Mouse (Mus musculus) megakaryocyte, embryonic 14.5 days (primary cell): Measurements from ENCODE around the gene Thy1.

Experiments used
- FLI1 ChIP-seq: IDR thresholded peaks from 2 replicates; pipeline ENCODE4 v1.6.1; 2012; ENCODE audit warnings: low read length, inconsistent platforms, mixed read lengths
- GATA1 ChIP-seq: IDR thresholded peaks from 3 replicates; pipeline ENCODE4 v1.6.1; 2012; ENCODE audit warnings: mixed read lengths, low read length, inconsistent platforms, borderline replicate concordance

GRCm38 (mm10) chr9:44042396-44042680, 846 bp upstream of the Thy1 start:
- TF ChIP-seq GATA1, result no peak
- TF ChIP-seq FLI1, result no peak
